Mouse (Mus musculus) lung, adult 2 months (tissue): ENCODE measurements around the gene Dock9.
A peak's percentile ranks its signal among the peaks of the same experiment; 100 is the strongest.

Experiments
- CTCF ChIP-seq: fragments of 200-500 bp; IDR thresholded peaks from 2 replicates; pipeline ENCODE4 v1.5.1; 2011; ENCODE audit warnings: mild to moderate bottlenecking, low read length, control low read depth; ENCODE audit not compliant: insufficient read depth
- POLR2A ChIP-seq: fragments of 200-500 bp; IDR thresholded peaks from 2 replicates; pipeline ENCODE4 v1.6.1; 2011; ENCODE audit warnings: low read depth, mild to moderate bottlenecking, control low read depth, low read length, borderline replicate concordance; ENCODE audit errors: extremely low read depth

DNA sequence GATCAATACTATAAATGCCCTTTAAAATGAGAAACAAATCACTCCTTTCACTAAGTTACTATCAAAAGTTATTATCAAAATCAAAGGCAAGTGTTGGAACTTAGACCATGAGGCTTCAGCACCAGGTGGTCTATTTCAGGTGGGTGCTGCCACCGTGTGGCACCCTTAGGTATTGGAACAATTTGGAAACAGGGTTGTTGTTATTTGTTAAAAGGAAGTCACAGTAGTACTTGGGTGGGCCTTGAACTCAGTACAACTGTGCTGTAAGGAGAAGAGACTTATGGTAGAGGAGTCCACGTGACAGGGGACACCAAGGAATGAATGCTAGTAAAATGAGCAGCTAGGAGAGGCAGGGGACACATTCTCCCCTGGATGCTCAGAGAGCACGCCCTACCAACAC lies 218.6 kb downstream of the Dock9 start:
- TF ChIP-seq POLR2A: no peak
- TF ChIP-seq CTCF: peak; percentile 79
